Mouse (Mus musculus): ENCODE measurements around the gene Hmcn1.

The Hmcn1 gene

DNA sequence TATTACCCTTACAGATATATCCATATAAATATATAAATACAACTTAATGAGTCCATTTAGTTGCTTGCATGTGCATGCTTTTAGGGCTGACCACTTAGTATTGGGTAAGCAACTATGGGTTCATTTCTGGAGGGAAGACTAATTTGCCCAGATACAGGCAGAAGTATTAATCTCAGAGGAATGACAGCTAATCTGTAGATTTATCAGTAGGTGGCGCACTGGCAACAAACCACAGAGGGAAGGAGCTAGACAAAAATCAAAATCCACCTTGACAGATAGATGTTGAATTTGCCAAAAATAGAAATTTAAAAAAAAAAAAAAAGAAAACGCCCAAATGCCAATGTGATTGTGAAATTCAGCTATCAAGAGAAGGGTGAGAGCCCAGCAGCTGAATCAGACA is 213.3 kb downstream of the Hmcn1 start:
- peak; percentile 31 for DNase-seq (ENCODE audit: low spot score)

DNA sequence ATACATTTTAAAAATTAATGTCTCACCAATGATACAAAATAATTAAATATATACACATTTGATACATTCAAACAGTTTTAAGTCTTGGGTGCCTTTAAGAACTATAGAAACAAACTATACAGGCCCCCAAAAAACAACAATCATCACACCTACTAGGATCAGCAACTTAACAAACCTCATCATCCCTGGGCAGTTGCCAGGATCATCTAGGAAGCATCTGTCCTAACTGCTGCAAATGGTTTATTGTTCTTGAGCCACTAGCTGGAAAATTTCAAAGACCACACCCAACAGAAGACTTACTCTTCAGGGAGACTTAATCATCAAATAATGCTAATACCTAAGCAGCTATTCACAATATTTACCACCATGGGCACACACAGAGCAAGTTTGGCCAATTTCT is 216.5 kb downstream of the Hmcn1 start:
- no peak for DNase-seq (ENCODE audit: low spot score)

DNA sequence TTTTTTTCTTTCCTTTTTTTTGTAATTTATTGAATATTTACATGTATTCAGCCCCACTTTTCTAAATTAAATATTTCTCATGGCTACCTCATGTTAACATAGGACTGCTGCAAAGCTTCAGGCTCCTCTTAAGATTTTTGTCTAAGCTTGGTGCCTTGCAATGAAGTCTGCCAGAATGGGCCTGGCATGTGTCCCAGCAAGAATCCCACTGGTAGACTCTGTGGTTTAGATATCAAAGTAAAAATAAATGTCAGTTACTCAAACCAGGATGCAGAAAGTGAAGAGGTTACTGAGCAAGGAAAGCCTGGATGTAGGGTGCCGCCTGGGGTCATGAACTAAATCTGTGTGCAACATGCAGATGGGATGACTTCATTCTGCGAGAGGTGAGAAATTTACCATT is 217.5 kb downstream of the Hmcn1 start:
- no peak for DNase-seq (ENCODE audit: low spot score)

DNA sequence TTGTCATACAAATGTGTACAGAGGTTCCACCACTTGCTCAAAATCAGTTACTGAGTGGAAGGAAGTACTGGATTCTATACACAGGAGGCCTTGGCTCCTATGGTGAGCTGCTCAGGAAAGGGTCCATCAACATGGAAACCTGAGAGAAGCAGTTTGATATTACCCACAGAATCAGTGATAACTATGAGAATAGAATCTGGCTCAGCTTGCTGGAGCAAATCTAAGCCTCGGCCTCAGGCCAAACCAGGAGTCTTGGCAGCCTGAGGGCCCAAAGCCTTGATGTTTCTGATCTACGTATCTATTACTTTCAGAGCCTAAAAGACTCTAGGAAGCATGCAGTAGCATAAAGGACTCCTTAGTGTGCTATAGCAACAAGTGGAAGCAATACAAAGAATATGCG is 220.3 kb downstream of the Hmcn1 start:
- no peak for DNase-seq (ENCODE audit: low spot score)

DNA sequence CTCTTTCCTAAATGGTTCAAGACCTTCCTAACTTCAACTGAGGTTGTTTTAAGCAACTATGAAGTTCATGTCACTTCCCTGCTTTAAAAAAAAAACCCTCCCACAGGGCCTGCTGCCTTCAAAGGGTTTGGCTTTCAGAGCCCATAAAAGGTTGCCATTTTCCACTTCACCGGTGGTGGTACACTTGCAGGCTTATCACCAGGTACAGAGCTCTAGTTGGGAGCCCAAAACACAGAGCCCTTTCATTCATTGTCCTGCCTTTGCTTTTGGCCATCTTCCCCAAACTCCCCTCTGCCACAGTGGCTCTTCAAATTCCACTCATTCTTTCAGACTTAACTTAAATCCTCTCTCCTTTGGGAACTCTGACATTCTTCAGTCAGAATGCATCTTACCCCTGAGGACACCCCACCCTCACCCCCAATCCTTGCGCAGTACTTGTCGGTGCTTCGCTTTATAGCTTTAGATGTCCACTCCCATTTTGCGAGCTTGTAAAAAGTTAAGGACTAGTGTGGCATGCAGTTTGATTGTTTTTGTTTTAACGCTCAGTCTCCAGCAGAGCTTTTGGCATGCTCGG is 222.2 kb downstream of the Hmcn1 start:
- DNase-seq (ENCODE audit: low spot score) = no peak

DNA sequence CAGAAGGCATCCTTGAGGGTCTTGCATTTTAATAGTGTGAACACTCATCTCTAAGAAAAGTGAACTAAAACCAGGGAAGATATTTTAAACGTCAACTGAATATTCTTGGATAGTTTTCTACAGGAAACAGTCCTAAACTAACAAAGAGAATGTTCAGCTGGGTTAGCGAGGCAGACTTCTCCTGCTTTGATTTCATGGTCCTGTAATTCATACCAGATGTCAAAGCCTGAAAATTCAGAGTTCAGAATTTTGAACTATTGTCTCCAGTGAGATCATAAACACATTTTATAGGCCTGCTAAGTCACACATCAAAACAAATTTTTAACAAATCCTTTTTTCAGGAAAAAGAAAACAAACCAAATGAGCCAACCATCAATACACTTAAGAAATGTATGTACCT is 223.4 kb downstream of the Hmcn1 start:
- no peak for DNase-seq (ENCODE audit: low spot score)

DNA sequence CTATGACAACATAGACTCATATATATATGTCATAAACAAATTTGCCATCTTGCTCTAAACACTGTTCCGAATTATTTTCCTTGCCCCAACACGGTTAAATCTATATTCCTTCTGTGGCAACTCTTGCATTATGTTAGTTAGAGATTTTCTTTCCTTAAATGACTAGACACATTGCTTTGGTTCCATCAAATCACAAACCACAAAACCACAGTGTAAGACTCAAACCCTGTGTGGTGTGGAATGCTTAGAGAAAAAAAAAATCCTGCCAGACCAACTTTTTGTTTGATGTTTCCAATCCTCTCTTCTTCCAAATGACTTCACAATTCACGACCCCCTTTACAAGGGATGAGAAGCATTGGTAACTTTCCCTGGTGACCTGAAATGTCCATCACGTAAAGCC is 231.6 kb downstream of the Hmcn1 start:
- DNase-seq (ENCODE audit: low spot score) = no peak

DNA sequence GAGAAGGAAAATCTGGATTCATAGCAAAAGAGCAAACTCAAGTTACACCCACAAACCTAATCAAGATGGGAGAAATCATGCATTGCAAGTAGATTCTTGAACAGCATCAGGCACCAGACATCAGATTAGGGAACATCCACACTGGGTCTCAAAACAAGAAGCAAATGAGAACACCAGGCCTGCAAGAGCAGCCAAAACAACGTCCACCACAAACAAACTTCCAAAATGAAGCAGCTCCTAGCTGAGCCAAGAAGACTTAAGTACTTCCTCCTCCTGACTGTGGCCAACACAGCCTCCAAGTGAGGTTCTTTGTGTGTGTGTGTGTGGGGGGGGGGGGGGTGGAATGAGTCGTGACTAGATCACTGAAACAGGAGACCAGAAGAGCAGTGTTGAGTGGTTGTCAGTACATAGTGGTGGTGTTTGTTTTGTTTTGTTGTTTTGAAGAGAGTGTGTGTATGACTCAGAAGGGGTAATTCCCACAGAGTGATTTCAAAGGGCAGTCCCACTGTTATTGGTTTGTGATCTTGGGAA is 232.4 kb downstream of the Hmcn1 start:
- no peak for DNase-seq (ENCODE audit: low spot score)

DNA sequence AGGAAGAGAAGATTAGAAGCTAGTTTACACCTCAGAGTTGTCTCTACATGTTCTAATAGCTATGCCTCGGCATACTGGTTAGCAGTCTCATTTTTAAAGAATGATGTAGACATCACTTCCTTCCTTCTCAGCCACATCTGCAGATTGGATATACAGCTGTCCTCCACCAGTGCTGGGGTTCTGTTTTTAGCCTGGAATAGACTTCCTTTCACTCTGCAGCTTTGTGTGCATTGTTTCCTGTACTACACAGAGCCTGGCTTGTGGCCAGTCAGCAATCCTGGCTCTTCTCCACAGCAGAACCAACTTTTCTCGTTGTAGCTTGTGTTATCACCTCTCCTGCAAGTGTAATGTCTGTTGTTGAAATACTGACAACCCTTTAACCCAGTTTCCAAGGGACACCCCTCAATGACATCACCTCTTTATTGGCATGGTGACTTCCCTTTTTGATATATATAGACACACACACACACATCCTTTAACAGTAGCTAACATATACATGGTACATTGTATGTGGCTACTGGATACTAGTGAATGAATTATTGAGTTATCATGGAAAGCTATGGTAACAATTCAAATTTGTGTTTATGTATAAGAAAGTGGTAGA is 233.7 kb downstream of the Hmcn1 start:
- peak; percentile 8 for DNase-seq (ENCODE audit: low spot score)

DNA sequence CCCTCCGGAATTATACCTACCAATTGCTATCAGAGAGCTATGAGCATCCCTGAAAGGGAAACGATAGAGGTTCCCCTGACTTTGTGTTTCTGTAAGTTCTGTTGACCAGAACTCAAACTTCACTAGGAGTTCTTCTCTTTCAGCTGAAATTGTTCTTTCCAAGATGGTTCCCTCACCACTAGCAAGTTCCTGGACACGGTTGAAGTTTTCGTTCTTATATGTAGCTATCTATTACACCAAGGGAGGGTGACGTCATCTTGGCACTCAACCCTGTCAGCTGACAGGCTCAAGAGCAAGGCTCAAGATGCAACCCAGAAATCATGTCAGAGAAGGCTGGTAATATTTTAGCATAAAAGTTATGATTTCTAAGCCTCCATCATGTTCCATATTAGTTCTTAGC is 239.3 kb downstream of the Hmcn1 start:
- no peak for DNase-seq (ENCODE audit: low spot score)

DNA sequence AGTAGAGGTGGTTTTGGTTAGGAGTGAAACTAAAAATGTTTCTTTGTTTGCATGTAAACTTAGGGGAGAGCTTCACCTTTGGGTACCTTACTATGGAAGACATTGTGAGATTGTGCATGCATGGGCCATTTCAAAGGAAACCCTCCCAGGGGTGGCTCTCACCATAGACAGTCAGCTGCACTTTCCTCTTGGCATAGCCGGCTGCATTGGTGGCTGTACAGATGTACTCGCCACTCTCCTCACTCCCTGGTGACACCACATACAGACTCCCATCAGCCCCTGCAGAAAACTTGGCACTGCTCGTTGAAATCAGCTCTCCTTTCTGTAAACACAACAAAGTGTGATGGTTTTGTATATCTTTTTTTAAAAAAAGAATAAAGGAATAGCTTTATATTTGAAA is 244.5 kb downstream of the Hmcn1 start:
- DNase-seq (ENCODE audit: low spot score) = no peak

DNA sequence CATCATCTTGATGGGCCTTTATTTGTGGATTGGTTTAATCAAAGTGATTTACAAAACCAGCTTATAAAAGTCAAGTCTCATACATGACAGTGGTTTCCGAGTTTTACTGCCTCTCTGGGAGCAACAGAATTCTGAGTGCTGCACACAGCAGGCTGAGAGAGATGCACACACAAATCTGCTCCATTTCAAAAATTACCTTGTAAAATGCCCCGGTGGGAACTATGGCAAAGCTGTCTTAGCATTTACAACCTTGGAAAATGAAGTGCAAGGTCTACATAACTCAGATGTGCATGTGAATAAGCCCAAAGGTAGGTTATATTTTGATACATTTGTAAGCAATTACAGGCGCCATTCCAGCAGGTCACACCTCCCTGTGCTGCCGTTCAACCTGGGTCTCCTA is 245.5 kb downstream of the Hmcn1 start:
- DNase-seq (ENCODE audit: low spot score) = no peak

DNA sequence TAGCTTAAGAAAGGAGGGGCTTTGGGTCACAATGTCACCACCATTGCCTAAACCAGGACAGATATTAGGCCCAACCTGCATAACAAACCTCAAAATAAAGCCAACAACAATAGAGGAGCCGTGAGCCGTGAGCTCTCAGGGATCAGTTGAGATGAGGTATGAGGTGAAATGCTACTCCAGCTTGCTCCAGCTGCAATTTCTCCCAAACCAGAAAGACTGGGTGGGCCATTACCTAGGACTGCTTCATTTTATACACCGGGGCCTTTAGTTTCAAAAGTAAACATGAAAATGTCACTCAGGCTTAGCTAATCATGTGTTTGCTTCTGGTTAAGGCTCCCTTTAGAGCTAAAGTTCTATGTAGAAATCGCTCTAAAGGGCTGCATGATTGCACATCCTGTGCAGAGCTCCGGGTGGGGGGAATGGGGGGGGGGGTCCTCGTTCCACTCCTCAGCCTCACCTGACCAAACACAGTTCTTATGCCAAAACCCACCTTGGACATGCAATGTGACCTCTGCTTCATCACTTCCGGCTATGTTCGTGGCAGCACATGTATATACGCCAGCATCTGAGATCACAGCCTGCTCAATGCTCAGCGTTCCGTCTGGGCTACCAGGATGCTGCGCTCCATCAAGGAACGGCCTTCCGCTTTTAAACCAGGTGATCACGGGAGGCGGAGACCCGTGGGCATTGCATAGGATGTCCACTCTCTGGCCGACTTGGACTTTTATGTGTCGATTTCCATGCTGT is 250.0 kb downstream of the Hmcn1 start:
- no peak for DNase-seq (ENCODE audit: low spot score)

DNA sequence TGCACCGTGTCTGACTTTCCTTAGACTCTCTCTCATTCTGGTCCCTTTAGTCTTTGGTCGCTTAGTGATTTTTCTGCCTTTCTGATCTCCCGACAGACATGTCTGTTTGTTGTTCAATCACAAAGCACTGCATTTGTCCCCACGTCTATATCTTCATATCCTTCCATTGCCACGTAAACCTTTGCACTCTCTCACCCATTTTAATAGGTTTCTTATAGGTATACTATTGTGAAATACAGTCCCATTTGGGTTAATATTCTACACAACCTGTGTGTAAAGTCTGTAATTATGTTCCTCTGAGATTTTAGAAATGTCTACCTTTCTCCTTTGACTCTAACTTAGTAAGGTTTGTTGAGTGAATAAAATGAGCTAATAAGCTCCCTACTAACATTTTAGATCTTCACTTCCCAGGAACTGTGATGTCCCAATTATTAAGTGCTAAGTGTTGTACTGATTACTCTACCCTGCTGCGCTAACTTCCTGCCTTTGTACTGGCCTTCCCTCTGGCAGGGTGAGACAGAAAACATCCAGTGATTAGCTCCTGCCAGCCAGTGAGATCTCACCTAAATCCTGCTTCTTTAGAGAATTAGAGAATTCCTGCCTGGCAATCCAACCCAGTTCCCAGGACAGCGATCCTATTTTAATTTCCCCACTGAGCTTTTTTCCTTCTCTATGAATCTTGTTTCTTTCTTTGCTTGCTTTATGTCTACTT is 250.7 kb downstream of the Hmcn1 start:
- no peak for DNase-seq (ENCODE audit: low spot score)

DNA sequence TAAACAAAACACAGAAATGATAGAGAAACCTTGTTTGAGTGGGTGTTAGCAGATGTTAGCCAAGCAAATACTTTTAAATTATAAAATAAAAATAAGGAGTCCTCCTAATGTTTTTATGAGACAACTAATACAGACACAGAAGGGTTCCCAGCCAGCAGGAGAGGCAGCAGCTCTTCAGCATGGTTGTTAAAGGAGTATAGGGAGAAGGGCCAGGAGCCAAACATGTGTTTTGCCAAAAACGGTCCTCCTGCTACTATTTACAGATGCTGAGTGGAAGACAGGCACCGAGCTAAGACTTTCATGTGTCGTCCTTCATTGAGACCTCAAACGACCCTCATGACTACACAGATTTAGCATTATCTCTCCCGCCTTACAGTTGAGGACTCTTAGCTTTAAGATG is 281.8 kb downstream of the Hmcn1 start:
- DNase-seq (ENCODE audit: low spot score) = no peak

DNA sequence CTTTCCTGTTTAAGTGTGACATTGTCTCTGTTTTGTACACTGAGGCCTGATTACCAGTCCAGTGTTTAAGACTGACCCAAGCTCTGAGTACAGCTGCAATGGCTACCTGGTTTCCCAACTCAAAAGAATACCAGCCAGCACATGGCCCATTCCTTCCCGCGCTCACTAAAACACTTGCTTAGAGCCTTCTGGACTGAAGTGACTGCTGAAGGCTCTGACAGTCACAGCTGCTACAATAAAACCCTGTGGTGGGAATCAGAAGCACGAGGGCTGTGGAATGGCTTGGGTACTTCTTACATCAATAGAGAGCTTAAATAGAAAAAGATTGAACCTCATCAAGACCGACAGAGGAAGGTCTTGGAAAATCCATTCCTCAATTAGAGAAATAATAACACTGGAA is 286.7 kb downstream of the Hmcn1 start:
- DNase-seq (ENCODE audit: low spot score) = no peak

DNA sequence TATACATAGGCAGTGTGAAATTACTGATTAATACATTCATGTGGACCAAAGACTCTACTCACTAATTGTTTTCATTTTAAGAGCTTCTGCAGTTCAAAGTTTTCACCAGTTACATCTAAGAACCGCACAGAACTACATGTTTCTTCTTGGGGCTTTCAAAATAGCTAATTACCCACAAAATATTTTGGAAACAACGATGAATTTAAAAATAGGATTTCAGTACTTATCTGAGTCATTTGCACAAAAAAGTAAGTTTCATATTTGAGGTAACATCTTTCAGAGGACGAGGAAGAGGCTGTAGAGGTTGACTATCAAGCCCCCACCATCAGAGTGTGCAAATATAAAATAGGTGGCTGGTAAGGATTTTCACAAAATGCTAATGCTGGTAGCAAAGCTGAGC is 295.5 kb downstream of the Hmcn1 start:
- no peak for DNase-seq (ENCODE audit: low spot score)

DNA sequence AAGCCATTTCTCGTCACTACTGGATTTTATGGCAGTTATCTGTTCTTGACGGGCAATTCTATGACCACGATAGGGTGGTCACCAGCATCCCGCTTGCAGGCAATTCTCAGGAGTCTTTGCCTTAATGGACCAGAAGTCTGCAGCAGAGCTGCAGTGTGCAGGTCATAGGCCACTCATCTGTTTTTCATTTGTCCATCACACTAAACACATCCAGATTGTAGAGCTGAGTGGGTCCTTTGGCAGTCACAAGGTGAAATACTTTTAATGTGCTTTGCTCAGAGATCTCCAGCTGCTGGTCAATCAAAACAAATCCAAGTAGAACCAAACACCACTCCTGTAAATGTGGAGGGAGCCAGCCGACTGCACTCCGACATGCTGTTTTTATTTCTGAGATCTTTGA is 311.2 kb downstream of the Hmcn1 start:
- DNase-seq (ENCODE audit: low spot score) = no peak

DNA sequence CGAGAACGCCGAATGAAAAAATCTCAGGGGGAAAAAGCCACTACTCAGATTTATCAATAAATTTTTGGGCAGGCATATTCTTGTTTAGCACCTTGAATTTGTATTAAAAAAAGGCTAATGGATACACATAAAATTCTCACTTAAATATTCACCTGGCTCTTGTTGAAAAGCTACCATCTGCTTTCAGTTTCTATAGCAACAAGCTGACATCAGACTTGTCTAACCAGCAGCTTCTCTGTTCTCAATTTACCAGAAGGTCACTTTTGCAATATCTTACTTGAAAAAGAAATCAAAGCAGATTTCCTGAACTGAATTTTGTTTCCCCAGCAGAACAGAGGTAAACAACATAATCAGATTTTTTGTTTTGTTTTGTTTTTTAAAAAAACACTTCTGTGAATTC is 311.8 kb downstream of the Hmcn1 start:
- no peak for DNase-seq (ENCODE audit: low spot score)

DNA sequence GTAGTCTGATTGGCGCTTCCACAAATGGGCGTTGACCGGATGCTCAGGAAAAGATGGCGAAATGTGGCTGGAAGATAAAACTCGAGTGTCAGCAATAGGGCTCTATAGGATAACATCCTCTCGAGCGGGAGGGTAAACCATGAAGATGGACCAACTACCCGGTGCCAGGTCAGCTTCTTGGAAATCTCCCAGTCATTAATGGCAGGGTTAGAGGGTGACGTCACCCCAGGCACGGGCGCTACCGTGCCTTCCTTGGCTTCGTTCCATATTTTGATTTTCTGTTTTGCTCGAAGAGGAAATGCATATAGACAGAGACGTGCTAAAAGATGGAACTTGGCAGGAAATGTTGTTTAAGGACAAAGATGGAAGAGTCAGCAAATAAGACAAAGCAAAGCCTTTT is 312.2 kb downstream of the Hmcn1 start:
- no peak for DNase-seq (ENCODE audit: low spot score)

DNA sequence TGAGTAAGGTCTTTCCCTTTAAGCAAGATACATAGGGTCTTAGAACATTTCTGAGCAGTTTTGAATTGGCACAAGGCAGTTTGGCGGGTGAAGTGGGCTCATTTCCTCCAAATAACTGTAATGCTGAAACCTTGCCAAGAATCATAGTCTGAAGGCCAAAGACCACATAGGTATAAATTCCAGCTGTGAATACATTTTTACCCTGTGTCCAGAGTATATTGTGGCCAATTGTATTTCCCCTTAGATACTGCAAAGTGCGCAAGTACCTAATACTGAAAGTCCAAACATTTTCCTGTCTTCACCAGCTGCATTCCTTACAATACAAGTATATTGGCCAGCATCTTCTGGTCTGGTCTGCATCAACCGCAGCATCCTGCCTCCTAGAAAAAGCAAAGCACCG is 312.9 kb downstream of the Hmcn1 start:
- DNase-seq (ENCODE audit: low spot score) = no peak

DNA sequence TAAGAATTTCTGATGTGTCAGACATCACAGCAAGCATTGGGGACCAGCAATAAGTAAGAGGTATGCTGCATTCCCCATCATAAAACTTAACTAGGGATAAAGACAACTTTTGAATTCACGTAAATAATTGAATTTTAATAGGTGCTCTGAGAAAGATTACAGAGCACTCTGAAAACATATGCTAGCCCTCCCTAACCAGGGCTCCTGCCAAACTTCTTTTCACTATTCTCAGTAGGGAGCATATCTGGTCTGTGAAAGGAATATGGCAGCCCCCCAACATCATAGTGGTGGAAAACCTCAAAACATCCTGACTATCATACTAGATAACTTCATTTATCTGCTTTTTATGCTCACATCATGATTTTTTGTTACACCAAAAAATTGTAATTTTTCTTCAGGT is 347.9 kb downstream of the Hmcn1 start:
- no peak for DNase-seq (ENCODE audit: low spot score)

DNA sequence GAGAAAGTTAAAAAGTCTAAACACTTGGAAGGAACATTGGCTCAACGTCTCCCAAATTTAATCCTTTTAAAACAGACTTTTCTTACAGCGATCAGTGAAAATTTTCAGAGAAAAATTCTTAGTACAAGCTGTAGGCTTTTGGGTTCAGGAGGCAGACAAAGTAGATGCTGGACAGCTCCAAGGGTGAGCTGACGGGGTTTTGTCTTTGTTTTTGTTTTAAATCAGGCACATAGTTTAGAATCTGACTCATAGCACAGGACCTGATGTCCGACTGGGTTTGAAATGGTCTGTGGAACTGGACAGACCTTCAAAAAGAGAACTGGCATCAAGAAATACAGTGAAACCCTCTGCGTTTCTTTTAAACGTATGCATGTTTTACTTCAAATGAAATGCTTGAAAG is 353.7 kb downstream of the Hmcn1 start:
- DNase-seq (ENCODE audit: low spot score) = no peak

All from lung, postnatal 25 days (tissue).